Comparison of ENCODE assay signal across 8 mouse cellular contexts in genomic region chr19:16872331-16873180, GRCm38 (mm10). TPM values are rescaled to one million over a fixed set of nuclear protein-coding genes. Genes with fewer than 3 reads are reported as not detected.
A peak's percentile ranks its signal among the peaks of the same experiment; 100 is the strongest.
DNase-seq lines count a peak whose midpoint lies in the region; ATAC-seq and TF ChIP-seq lines count a peak whose summit lies in the region.

No protein-coding gene starts in this region.

- H3K79me2 ChIP-seq in myocyte (ENCODE audit: control insufficient read depth, insufficient read depth): no peaks in the 10 kb centered on the region

- no peaks in the 10 kb centered on the region for H3K36me3 ChIP-seq in megakaryocyte, embryonic 14.5 days (replicated peaks; ENCODE audit: low read length)
- H3K36me3 ChIP-seq in kidney, embryonic 16.5 days (ENCODE audit: insufficient read depth, low read length): no peaks in the 10 kb centered on the region
- no peaks in the 10 kb centered on the region for H3K36me3 ChIP-seq in myocyte (ENCODE audit: control insufficient read depth, insufficient read depth)

- ATAC-seq in megakaryocyte, adult 5-6 weeks (ENCODE audit: poor library complexity, severe bottlenecking): no peak
- peak; percentile 26 for ATAC-seq in granulocyte monocyte progenitor cell, adult 5-6 weeks (replicated peaks; ENCODE audit: poor library complexity, severe bottlenecking)
- ATAC-seq in kidney, embryonic 16.5 days (ENCODE audit: low FRiP score, low TSS enrichment): peak; percentile 60
- ATAC-seq in monocyte, adult 5-6 weeks (replicated peaks; ENCODE audit: insufficient number of reproducible peaks, low FRiP score, low TSS enrichment, poor library complexity, severe bottlenecking): no peak

- H3K4me2 ChIP-seq in kidney, embryonic 16.5 days (replicated peaks; ENCODE audit: low read depth, low read length): peak overlapping the region; percentile 68
- H3K4me2 ChIP-seq in myocyte (ENCODE audit: low read depth): peak overlapping the region; percentile 45

- 0 out of 2 replicates have a peak, but pooled peaks cover 4% of the 10 kb centered on the region for H3K9me3 ChIP-seq in megakaryocyte, embryonic 14.5 days
- no peaks in the 10 kb centered on the region for H3K9me3 ChIP-seq in kidney, embryonic 16.5 days (ENCODE audit: low read length)

- H3K9ac ChIP-seq in kidney, embryonic 16.5 days (replicated peaks; ENCODE audit: low read length): no peak overlapping the region; the same call in 1 of the 2 replicates

- no peak overlapping the region for H3ac ChIP-seq in myocyte (ENCODE audit: control insufficient read depth, insufficient read length)

- peak overlapping the region; percentile 91 for H3K4me3 ChIP-seq in megakaryocyte, embryonic 14.5 days (replicated peaks)
- peak overlapping the region; percentile 48 for H3K4me3 ChIP-seq in kidney, embryonic 16.5 days (ENCODE audit: low read length)
- no peak overlapping the region for H3K4me3 ChIP-seq in myocyte

- no peak overlapping the region for H3K27ac ChIP-seq in kidney, embryonic 16.5 days (ENCODE audit: low read length)

- H3K4me1 ChIP-seq in megakaryocyte, embryonic 14.5 days: peaks cover 76% of the 10 kb centered on the region
- H3K4me1 ChIP-seq in kidney, embryonic 16.5 days (ENCODE audit: insufficient read depth, low read length): peaks cover 23% of the 10 kb centered on the region

- peaks cover 100% of the 10 kb centered on the region for H3K27me3 ChIP-seq in megakaryocyte, embryonic 14.5 days (replicated peaks)
- peaks cover 97% of the 10 kb centered on the region for H3K27me3 ChIP-seq in kidney, embryonic 16.5 days (ENCODE audit: insufficient read depth, low read length)
- H3K27me3 ChIP-seq in myocyte (ENCODE audit: control insufficient read depth, insufficient read depth, insufficient read length): peaks cover 14% of the 10 kb centered on the region

- under 1% methylated on average over 79 of the region's 88 CpGs for WGBS in kidney, embryonic 16.5 days

- DNase-seq in adrenal gland, adult 2 months: peak; percentile 32
- DNase-seq in adrenal gland, postnatal 4 days (ENCODE audit: low spot score in 2 of 2): no peak

- no peak for TF ChIP-seq POLR2A in myocyte (IDR thresholded peaks at IDR 0.05; ENCODE audit: insufficient read length, low read depth)

TF ChIP-seq in myocyte, 11 proteins besides CTCF, POLR2A, EP300 and RAD21:
- TF ChIP-seq MYOG (IDR thresholded peaks at IDR 0.05; ENCODE audit: control insufficient read depth in 1 of 3, insufficient read depth in 1 of 3, insufficient read length in 2 of 3, low read depth in 2 of 3) (peak in 2 of 3 experiments; percentile 5 to 32), MYOD1 (IDR thresholded peaks at IDR 0.05; ENCODE audit: control insufficient read depth in 1 of 3, insufficient read length in 2 of 3, low read depth in 2 of 3) (peak in 1 of 3 experiments; percentile 33), TCF3 (IDR thresholded peaks at IDR 0.05; ENCODE audit: insufficient read length, low read depth) (no peak)

RNA-seq across cellular contexts. Expression of gene Foxb2, which starts 1.0 kb away (rescaled TPM):
- total RNA-seq in adrenal gland, adult 2 months (2021): not detected
- not detected in 2 replicates for polyA plus RNA-seq in adrenal gland, adult 2 months (2012; rRNA removed)
- total RNA-seq in adrenal gland, postnatal 4 days (2021): not detected
- polyA plus RNA-seq in megakaryocyte, embryonic 14.5 days (2012; ENCODE audit: insufficient read depth, low replicate concordance): not detected in 2 replicates
- total RNA-seq in megakaryocyte, adult 5-6 weeks (2015): not detected in 2 replicates
- total RNA-seq in megakaryocyte, adult 5-6 weeks (2017): not detected in 2 replicates
- not detected in 2 replicates for total RNA-seq in granulocyte monocyte progenitor cell, adult 5-6 weeks (2014; fragmentation: Nextera tagmentation)
- not detected in 2 replicates for total RNA-seq in granulocyte monocyte progenitor cell, adult 5-6 weeks (2017)
- not detected in 2 replicates for polyA plus RNA-seq in kidney, embryonic 16.5 days (2015; fragmentation: Nextera tagmentation; extraction: Ambion mirVana)
- polyA plus RNA-seq in myocyte (2012; fragmentation: generic; extraction: Trizol): not detected
- not detected in 3 replicates for total RNA-seq in monocyte, adult 5-6 weeks (2017)

Comparison
In these comparisons a context has a peak if more than half of its experiments do, and no peak if none do; other contexts are left out.
1. ATAC-seq: peak in granulocyte monocyte progenitor cell, adult 5-6 weeks (single experiment) and kidney, embryonic 16.5 days (single experiment); none in megakaryocyte, adult 5-6 weeks (single experiment) and monocyte, adult 5-6 weeks (single experiment).